9 mouse cellular contexts compared by ENCODE assay signal in the genomic region with DNA sequence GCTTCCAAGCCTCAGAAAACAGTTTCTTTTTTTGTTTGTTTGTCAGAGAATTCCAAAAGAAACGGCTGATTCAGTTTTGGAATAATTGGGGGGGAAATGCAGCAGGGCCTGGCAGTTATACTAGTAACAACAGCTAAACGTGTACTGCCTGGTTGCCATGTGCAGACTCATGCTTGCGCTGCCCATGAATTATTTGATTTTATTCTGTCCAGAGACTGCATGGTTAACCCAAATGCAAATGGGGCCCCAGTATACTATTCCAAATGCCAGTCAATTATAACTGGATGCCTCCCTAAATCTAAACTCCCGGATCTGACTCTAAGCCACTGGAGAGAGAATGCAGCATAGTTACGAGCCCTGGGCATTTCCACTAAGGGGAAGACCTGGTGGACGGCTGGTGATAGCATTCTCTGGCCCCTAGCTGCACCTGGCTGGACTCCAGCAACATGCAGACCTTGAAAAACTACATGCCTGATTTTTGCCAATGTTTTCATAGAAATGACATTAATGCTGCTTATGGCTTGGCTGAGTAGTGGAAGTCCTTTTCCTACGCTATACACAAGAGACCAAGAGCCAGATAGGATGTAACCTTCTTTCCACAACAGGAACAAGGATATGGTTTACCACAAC. TPM values are rescaled to one million over a fixed set of nuclear protein-coding genes. Genes with fewer than 3 reads are reported as not detected.
A peak's percentile ranks its signal among the peaks of the same experiment; 100 is the strongest.
DNase-seq lines count a peak whose midpoint lies in the region; ATAC-seq and TF ChIP-seq lines count a peak whose summit lies in the region.
"Had no signal": no experiment of that assay in that cellular context is flagged by ENCODE, and none has a peak within 500 bp of the region (broad histone marks: within the 10 kb centered on the region; RNA-seq: fewer than 3 reads in every experiment).

No protein-coding gene starts in this region.

- no peak for ATAC-seq in kidney, embryonic 16.5 days (ENCODE audit: low FRiP score, low TSS enrichment)
- 0 out of 2 replicates have a peak, but pooled peaks have one; percentile 22 for ATAC-seq in hindbrain, embryonic 14.5 days (ENCODE audit: low FRiP score)
- peak; percentile 49 for ATAC-seq in midbrain, embryonic 15.5 days (replicated peaks)
- ATAC-seq in activated CD4-positive, CD25-positive, alpha-beta regulatory T cell, adult 4 months = no peak
- ATAC-seq: Patski had no signal

- peak overlapping the region; percentile 68 for H3K9ac ChIP-seq in kidney, embryonic 16.5 days (replicated peaks; ENCODE audit: low read length)
- peak overlapping the region; percentile 79 for H3K9ac ChIP-seq in hindbrain, embryonic 14.5 days
- peak overlapping the region; percentile 81 for H3K9ac ChIP-seq in midbrain, embryonic 15.5 days

- peaks cover 12% of the 10 kb centered on the region for H3K4me1 ChIP-seq in kidney, embryonic 16.5 days (ENCODE audit: insufficient read depth, low read length)
- H3K4me1 ChIP-seq in kidney, adult 2 months (ENCODE audit: control insufficient read depth, insufficient read depth, low read length) = no peaks in the 10 kb centered on the region
- peaks cover 16% of the 10 kb centered on the region for H3K4me1 ChIP-seq in hindbrain, embryonic 14.5 days (replicated peaks; ENCODE audit: control insufficient read depth, insufficient read depth, low read length)
- H3K4me1 ChIP-seq in midbrain, embryonic 15.5 days = peaks cover 26% of the 10 kb centered on the region

- DNase-seq in kidney, adult 2 months = no peak
- peak; percentile 40 for DNase-seq in cerebellum, adult 9-11 months
- peak; percentile 47 for DNase-seq in hindbrain, embryonic 14.5 days (ENCODE audit: low spot score)
- DNase-seq in lung, adult 18-20 months = no peak
- no peak for DNase-seq in thymus, postnatal 25 days

- peaks cover 22% of the 10 kb centered on the region for H3K27me3 ChIP-seq in kidney, embryonic 16.5 days (ENCODE audit: insufficient read depth, low read length)
- H3K27me3 ChIP-seq in kidney, adult 2 months (replicated peaks; ENCODE audit: control insufficient read depth, insufficient read depth, low read length) = peaks cover 5% of the 10 kb centered on the region; the same call in 1 of the 2 replicates
- H3K27me3 ChIP-seq in hindbrain, embryonic 14.5 days (ENCODE audit: control insufficient read depth, insufficient read depth, low read length) = no peaks in the 10 kb centered on the region
- no peaks in the 10 kb centered on the region for H3K27me3 ChIP-seq in midbrain, embryonic 15.5 days (replicated peaks)

- peak overlapping the region; percentile 93 for H3K4me2 ChIP-seq in kidney, embryonic 16.5 days (replicated peaks; ENCODE audit: low read depth, low read length)
- H3K4me2 ChIP-seq in hindbrain, embryonic 14.5 days (replicated peaks) = peak overlapping the region; percentile 83
- H3K4me2 ChIP-seq in midbrain, embryonic 15.5 days = peak overlapping the region; percentile 63

- peak overlapping the region; percentile 61; the same call in 1 of the 2 replicates for H3K27ac ChIP-seq in kidney, embryonic 16.5 days (ENCODE audit: low read length)
- no peak overlapping the region for H3K27ac ChIP-seq in kidney, adult 2 months (ENCODE audit: insufficient read depth, low read depth, low read length)
- H3K27ac ChIP-seq in hindbrain, embryonic 14.5 days = peak overlapping the region; percentile 99
- peak overlapping the region; percentile 99 for H3K27ac ChIP-seq in midbrain, embryonic 15.5 days

- no peaks in the 10 kb centered on the region for H3K9me3 ChIP-seq in kidney, embryonic 16.5 days (ENCODE audit: low read length)
- H3K9me3 ChIP-seq in hindbrain, embryonic 14.5 days (ENCODE audit: control insufficient read depth, low read length) = no peaks in the 10 kb centered on the region
- H3K9me3 ChIP-seq in midbrain, embryonic 15.5 days = no peaks in the 10 kb centered on the region

- WGBS in kidney, embryonic 16.5 days = 42% methylated on average over 7 of the region's 7 CpGs
- 48% methylated on average over 7 of the region's 7 CpGs for WGBS in kidney, adult 2 months
- 20% methylated on average over 7 of the region's 7 CpGs for WGBS in hindbrain, embryonic 14.5 days
- 19% methylated on average over 7 of the region's 7 CpGs for WGBS in midbrain, embryonic 15.5 days

- H3K36me3 ChIP-seq in kidney, embryonic 16.5 days (ENCODE audit: insufficient read depth, low read length) = no peaks in the 10 kb centered on the region
- no peaks in the 10 kb centered on the region for H3K36me3 ChIP-seq in kidney, adult 2 months (ENCODE audit: control insufficient read depth, insufficient read depth, low read length)
- H3K36me3 ChIP-seq in hindbrain, embryonic 14.5 days (replicated peaks; ENCODE audit: control insufficient read depth, insufficient read depth) = no peaks in the 10 kb centered on the region
- H3K36me3 ChIP-seq in midbrain, embryonic 15.5 days (replicated peaks) = no peaks in the 10 kb centered on the region

- TF ChIP-seq POLR2A in kidney, adult 2 months (IDR thresholded peaks at IDR 0.05; ENCODE audit: low read depth, low read length) = no peak

- no peak for TF ChIP-seq CTCF in kidney, adult 2 months (conservative IDR thresholded peaks at IDR 0.05; ENCODE audit: insufficient read depth, insufficient read length, low read depth, low read length)

- peak overlapping the region; percentile 54 for H3K4me3 ChIP-seq in kidney, embryonic 16.5 days (ENCODE audit: low read length)
- no peak overlapping the region for H3K4me3 ChIP-seq in kidney, adult 2 months (ENCODE audit: insufficient read depth, low read depth, low read length)
- H3K4me3 ChIP-seq in hindbrain, embryonic 14.5 days (replicated peaks; ENCODE audit: low read length) = peak overlapping the region; percentile 72
- H3K4me3 ChIP-seq in midbrain, embryonic 15.5 days = peak overlapping the region; percentile 58

RNA-seq across cellular contexts. Expression of a gene that starts 1.4 kb away (rescaled TPM):
- 0.76 and 0.94 TPM in 2 replicates for polyA plus RNA-seq in kidney, embryonic 16.5 days (2015; fragmentation: Nextera tagmentation; extraction: Ambion mirVana)
- 0.61 and 0.76 TPM in 2 replicates for polyA plus RNA-seq in kidney, adult 2 months (2012; rRNA removed)
- polyA plus RNA-seq in hindbrain, embryonic 14.5 days (2014; fragmentation: Nextera tagmentation; extraction: Ambion mirVana) = 30.2 and 33.5 TPM in 2 replicates
- polyA plus RNA-seq in midbrain, embryonic 15.5 days (2015; fragmentation: Nextera tagmentation; extraction: Ambion mirVana) = 67.7 and 92.1 TPM in 2 replicates
- polyA plus RNA-seq in activated CD4-positive, CD25-positive, alpha-beta regulatory T cell, adult 4 months (2017; shearing (Covaris generic)) = not detected

Comparison
In these comparisons a context has a peak if more than half of its experiments do, and no peak if none do; other contexts are left out.
1. ATAC-seq: peak in hindbrain, embryonic 14.5 days (single experiment) and midbrain, embryonic 15.5 days (single experiment); none in kidney, embryonic 16.5 days (single experiment) and activated CD4-positive, CD25-positive, alpha-beta regulatory T cell, adult 4 months (single experiment).
2. DNase-seq: peak in cerebellum, adult 9-11 months (single experiment) and hindbrain, embryonic 14.5 days (single experiment); none in kidney, adult 2 months (single experiment), lung, adult 18-20 months (0 of 2) and thymus, postnatal 25 days (single experiment).
3. RNA of a gene that starts 1.4 kb away (polyA plus RNA-seq): 67.7 to 92.1 TPM in midbrain, embryonic 15.5 days and 30.2 to 33.5 TPM in hindbrain, embryonic 14.5 days; 0.76 to 0.94 TPM in kidney, embryonic 16.5 days, 0.61 to 0.76 TPM in kidney, adult 2 months and not detected in activated CD4-positive, CD25-positive, alpha-beta regulatory T cell, adult 4 months; every median in the first group is over 10 times any median in the second.
4. Peak in every context shown above with its lines, with median percentiles within 50 percentile points of each other: H3K4me2 ChIP-seq and H3K9ac ChIP-seq.